Mouse (Mus musculus) Patski (cell line): ENCODE measurements around the gene Eif2b4. TPM values are rescaled to one million over a fixed set of nuclear protein-coding genes. Genes with fewer than 3 reads are reported as not detected.
"Not testable (repeated sequence)": the region's sequence is repeated elsewhere in the genome, so short reads cannot be mapped to it uniquely, and the experiment has no call there.

Experiments used
- ATAC-seq: fragments of 100-300 bp; one replicate; pipeline ENCODE4 v1.8.0; 2021
- CTCF ChIA-PET: fragments of 350-600 bp; sonication (Branson Sonifier 250); formaldehyde crosslinking; loops from one replicate; lab custom pipeline; 2022; ENCODE audit warnings: inconsistent platforms; lab: Charles Lee
- POLR2A ChIA-PET: fragments of 350-600 bp; sonication (Branson Sonifier 250); formaldehyde crosslinking; loops from one replicate; lab custom pipeline; 2022; ENCODE audit warnings: antibody characterized with exemption, inconsistent platforms; lab: Charles Lee
- DNase-seq: peaks from one replicate; pipeline ENCODE4 v3.0.0-alpha.2; 2011; ENCODE audit warnings: low read depth, low spot score
- H3K27me3 ChIP-seq: fragments of 371-371 bp; one replicate; pipeline ENCODE4 v1.5.1; 2021
- CTCF ChIP-seq: fragments of 100-300 bp; IDR thresholded peaks from one replicate; pipeline ENCODE4 v1.5.1; 2021
- in situ Hi-C: fragments of 300-500 bp; cut with MboI; formaldehyde crosslinking; loops from 3 replicates; pipeline ENCODE4 v1.11.1; 2018; ENCODE audit warnings: low pct_unique_long_range_greater_than_20kb, mixed read lengths
- polyA plus RNA-seq: library from polyadenylated mRNA; unstranded; gene quantifications from one replicate; pipeline ENCODE4 v1.2.3, GENCODE M21; 2021

Gene Eif2b4
- polyA plus RNA-seq, 1 experiment from 2014 or later: 78.1 TPM

DNA sequence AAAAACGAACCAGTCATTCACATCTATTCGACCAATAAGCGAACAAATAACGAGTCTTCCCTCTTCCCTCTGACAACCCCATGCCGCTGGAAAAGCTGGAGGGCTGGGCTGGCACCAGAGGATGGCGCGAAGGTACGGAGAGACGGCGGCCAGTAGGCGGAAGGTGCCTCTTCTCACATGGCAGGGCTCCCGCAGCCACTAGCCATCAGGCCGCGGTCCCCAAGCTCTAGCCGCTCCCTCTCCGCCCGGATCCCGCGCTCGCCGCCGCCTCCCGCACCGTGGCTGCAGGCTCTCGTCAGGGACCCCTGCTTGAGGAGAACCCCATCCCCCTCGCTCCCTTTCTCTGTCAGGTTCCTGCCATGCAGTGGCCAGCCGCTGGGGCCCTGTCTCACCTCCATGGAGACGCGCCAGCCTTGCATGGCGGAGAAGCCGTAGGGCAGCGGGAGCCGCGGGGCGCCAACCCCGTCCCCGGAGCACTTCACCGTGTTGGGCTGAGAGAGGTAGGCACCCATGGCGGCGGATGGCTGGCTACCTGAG, 26.7 kb upstream of the Eif2b4 start:
- in situ Hi-C loops: loop anchor here (10.0 kb wide), 1 partner anchor 105 kb away; no protein-coding TSS in a partner anchor
- ATAC-seq: peak; percentile 74
- CTCF ChIA-PET: interaction anchor here (1.1 kb wide), 1 partner anchor 22 kb away, joined by 3 read pairs; no protein-coding TSS in a partner anchor
- TF ChIP-seq CTCF: peak; percentile 65
- DNase-seq: no peak
- H3K27me3 ChIP-seq: no peaks in the 10 kb centered on the region
- POLR2A ChIA-PET: no interaction called here

DNA sequence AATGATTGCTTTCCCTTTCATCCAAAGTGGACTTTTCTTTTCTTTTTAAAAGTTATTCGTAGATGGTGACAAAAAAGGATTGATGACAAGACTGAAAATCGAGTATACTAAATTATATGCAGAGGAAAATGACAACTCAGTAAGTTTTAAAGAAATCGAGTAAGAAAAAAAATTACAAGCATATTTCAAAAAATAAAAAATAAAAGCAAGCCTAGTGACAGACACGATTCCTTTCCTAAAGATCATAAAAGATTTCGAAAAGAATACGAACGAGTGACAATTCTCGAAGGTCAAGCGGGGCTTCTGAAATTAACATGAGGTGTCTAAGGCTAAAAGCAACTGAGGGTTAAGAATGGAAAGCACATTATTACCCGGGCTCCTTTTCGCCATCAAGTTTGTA, 26.2 kb upstream of the Eif2b4 start:
- in situ Hi-C loops: loop anchor here (10.0 kb wide), 1 partner anchor 105 kb away; no protein-coding TSS in a partner anchor
- H3K27me3 ChIP-seq: no peaks in the 10 kb centered on the region
- ChIA-PET POLR2A (no interaction called here), CTCF (interaction anchor here (1.0 to 1.4 kb wide), 4 partner anchors 22 to 109 kb away, joined by 3 to 6 read pairs (median 3); no protein-coding TSS in a partner anchor)
- DNase-seq: no peak
- no peak for ATAC-seq
- no peak for TF ChIP-seq CTCF

DNA sequence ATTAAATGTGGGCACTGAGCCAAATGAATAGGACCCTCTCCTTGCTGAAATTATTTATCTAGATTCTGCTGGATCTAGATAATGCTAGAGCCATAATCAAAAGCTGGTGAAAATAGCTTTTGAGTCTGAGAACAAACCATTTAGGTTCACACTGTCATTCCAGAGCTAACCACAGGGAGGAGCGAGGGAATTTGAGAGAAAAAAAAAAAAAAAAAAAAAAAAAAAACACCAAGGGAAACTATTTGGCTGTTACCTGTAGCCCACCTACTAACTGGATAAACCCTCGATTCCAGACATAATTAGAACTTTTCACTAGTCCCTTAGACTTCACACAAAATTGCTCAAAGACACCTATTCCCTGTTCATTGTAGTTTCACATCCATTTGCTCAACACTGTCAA, 25.8 kb upstream of the Eif2b4 start:
- POLR2A ChIA-PET: interaction anchor here (0.9 to 1.4 kb wide), 2 partner anchors 9 to 26 kb away, joined by 4 to 5 read pairs; partner anchors contain the start of genes Eif2b4 and Snx17
- no peak for DNase-seq
- CTCF ChIA-PET: interaction anchor here (1.0 to 2.1 kb wide), 6 partner anchors 16 to 109 kb away, joined by 3 to 6 read pairs (median 4); no protein-coding TSS in a partner anchor
- in situ Hi-C loops: loop anchor here (10.0 kb wide), 1 partner anchor 106 kb away; no protein-coding TSS in a partner anchor
- TF ChIP-seq CTCF: peak; percentile 9
- H3K27me3 ChIP-seq: no peaks in the 10 kb centered on the region
- no peak for ATAC-seq

DNA sequence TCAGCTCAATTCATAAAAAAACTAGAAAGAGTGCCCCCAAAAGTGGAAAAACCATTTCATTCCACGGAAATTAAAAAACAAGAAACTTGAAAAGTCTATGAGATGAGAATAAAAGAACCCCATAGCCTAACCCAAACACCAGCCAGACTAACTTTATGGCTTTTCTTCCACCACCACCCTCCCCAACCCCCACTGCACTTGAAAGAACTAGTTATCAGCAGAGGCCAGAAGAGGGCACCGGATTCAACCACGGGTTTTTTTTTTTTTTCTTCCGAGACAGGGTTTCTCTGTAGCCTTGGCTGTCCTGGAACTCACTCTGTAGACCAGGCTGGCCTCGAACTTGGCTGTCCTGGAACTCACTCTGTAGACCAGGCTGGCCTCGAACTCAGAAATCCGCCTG, 25.1 kb upstream of the Eif2b4 start:
- DNase-seq (no peak), ATAC-seq (no peak)
- H3K27me3 ChIP-seq: no peaks in the 10 kb centered on the region
- in situ Hi-C loops: loop anchor here (10.0 kb wide), 1 partner anchor 107 kb away; no protein-coding TSS in a partner anchor
- ChIA-PET CTCF (interaction anchor here (1.0 to 2.1 kb wide), 5 partner anchors 16 to 110 kb away, joined by 3 to 6 read pairs (median 4); no protein-coding TSS in a partner anchor), POLR2A (interaction anchor here (0.9 to 1.4 kb wide), 2 partner anchors 8 to 25 kb away, joined by 4 to 5 read pairs; partner anchors contain the start of genes Eif2b4 and Snx17)
- peak; percentile 37 for TF ChIP-seq CTCF

DNA sequence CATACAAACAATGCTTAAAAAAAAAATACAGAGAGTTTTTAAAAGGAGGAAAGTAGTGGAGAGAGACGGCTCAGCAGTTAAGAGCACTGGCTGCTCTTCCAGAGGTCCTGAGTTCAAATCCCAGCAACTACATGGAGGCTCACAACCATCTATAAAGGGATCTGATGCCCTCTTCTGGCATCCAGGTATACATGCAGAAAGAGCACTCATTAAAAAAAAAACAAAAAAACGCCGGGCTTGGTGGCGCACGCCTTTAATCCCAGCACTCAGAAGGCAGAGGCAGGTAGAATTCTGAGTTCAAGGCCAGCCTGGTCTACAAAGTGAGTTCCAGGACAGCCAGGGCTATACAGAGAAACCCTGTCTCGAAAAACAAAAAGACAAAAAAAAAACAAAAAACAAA, 23.3 kb upstream of the Eif2b4 start:
- in situ Hi-C loops: loop anchor here (10.0 kb wide), 1 partner anchor 108 kb away; no protein-coding TSS in a partner anchor
- CTCF ChIA-PET: interaction anchor here (0.9 to 1.2 kb wide), 2 partner anchors 12 to 14 kb away, joined by 3 read pairs; partner anchors contain the start of gene Zfp513
- POLR2A ChIA-PET, ATAC-seq, H3K27me3 ChIP-seq, DNase-seq: not testable (repeated sequence)
- TF ChIP-seq CTCF: peak; percentile 35

DNA sequence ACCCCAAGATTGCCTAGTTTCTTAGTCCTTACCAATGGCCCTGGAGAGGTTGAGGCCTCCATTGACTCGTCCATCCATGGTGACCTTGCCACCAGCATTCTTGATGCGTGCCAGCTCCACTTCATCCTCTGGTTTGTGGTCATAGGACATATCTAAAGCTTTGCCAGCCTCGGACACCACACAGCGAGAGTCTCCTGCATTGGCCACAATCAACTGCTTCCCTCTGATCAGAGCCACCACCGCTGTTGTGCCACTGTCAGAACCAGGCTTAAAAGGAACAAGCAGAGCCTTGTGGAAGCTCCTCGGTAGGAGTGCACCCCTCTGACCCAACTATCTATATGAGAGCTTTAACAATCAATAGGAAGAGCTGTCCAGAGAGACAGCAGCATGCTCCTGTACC, 11.2 kb upstream of the Eif2b4 start:
- ChIA-PET POLR2A (no interaction called here), CTCF (interaction anchor here (0.9 kb wide), 1 partner anchor 12 kb away, joined by 3 read pairs; no protein-coding TSS in a partner anchor)
- no peaks in the 10 kb centered on the region for H3K27me3 ChIP-seq
- in situ Hi-C loops: no loop called here
- no peak for TF ChIP-seq CTCF
- ATAC-seq (no peak), DNase-seq (no peak)

DNA sequence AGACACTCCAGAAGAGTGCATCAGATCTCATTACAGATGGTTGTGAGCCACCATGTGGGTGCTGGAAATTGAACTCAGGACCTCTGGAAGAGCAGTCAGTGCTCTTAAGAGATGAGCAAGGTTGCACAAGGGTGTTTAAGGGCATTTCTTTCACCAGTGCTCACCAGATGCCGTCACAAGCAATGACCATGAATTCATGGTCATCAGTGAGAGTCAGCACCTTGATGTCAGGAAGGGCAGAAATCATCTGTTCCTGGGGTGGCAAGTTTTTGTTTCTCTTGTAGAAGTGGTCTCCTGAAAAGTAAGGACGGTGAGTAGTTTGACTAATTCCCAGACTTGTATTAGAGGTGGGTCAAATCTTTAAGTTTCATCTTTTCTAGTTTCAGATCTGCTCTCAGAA, 10.6 kb upstream of the Eif2b4 start:
- no peak for ATAC-seq
- no peak for DNase-seq
- in situ Hi-C loops: no loop called here
- POLR2A ChIA-PET: no interaction called here
- TF ChIP-seq CTCF: no peak
- H3K27me3 ChIP-seq: no peaks in the 10 kb centered on the region
- CTCF ChIA-PET: interaction anchor here (0.9 kb wide), 2 partner anchors 12 kb away, joined by 3 read pairs; no protein-coding TSS in a partner anchor

DNA sequence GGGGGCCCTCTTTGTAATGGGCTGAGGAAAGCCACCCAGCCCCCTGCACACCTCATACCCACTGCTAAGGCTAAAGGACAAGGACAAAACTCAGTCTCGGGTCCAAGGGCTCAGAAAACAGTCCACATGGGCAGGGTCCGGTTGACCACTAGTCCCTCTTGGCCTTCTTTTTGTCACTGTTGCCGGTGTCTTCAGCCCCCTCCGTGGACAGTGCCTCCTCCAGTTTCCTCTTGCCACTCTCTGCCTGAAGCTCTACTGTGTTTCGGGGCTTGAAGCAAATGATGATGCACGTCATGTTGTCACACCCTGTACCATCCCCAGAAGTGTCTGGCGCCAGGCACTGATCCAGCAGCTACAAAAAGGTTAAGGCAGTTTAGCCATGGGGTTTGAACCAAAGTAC, 9.7 kb upstream of the Eif2b4 start:
- ChIA-PET CTCF (interaction anchor here (0.6 to 1.8 kb wide), 4 partner anchors 9 to 72 kb away, joined by 3 to 5 read pairs (median 4); partner anchors contain the start of genes Eif2b4 and Snx17), POLR2A (interaction anchor here (1.4 to 2.3 kb wide), 2 partner anchors 10 to 38 kb away, joined by 6 to 14 read pairs; partner anchors contain the start of genes Eif2b4, Gm9970, Nrbp1 and Snx17)
- ATAC-seq (no peak), DNase-seq (no peak)
- H3K27me3 ChIP-seq: no peaks in the 10 kb centered on the region
- in situ Hi-C loops: no loop called here
- TF ChIP-seq CTCF: no peak

DNA sequence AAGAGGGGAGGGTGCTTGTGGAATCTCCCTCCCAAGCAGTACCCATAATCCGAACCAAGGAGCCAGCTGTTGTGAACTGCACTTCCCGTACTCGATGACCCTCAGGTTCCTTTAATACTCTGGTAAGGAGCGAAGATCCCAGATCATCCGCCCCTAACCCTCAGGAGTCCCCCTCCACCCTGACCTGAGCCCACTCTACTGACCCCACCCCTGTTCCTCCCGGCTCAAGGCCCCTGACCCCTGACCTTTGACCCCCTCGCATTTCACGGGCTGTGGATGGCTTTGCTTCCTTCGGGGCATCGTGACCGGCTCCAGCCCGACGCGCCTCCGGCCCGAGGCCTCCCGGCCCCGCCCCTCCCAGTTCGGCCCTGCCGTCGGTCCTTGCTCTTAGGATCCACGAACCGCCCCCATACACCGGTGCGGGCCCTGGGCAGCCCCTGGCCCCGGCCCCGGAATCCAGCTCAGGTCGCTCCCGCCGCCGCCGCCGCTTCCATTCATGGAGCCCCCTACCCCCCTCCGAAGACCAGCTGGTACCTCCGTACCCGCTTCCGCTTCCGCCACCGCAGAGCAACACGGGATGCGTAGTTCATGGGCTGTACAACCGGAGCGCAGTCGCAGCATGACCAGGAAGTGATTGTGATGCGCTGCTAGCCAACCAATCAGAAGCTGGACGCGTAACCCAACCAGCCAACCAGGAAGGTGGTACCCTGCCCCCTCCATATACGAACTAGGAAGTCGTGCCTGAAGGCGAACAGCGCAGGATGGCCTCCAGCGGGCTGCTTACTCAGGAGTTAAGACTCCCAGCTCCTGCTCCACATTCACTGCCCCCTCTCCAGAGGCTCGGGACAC, 8.7 kb upstream of the Eif2b4 start, which contains the start of gene Zfp513:
Gene Zfp513, minus strand, starts transcription at position 562 of the 849 bp plus-strand sequence.
- no peak for TF ChIP-seq CTCF
- no peaks in the 10 kb centered on the region for H3K27me3 ChIP-seq
- ChIA-PET POLR2A (interaction anchor here (0.5 to 3.3 kb wide), 7 partner anchors 9 to 125 kb away, joined by 3 to 14 read pairs (median 3); partner anchors contain the start of genes Eif2b4, Gm29609, Gm9970 and Gtf3c2), CTCF (interaction anchor here (1.0 to 1.8 kb wide), 3 partner anchors 8 to 16 kb away, joined by 3 to 5 read pairs (median 5); partner anchors contain the start of genes Eif2b4 and Snx17)
- ATAC-seq (peak; percentile 88), DNase-seq (peak; percentile 99)
- in situ Hi-C loops: no loop called here
